Mouse (Mus musculus) urinary bladder, adult 18-20 months (tissue): Measurements from ENCODE around the gene Serpinh1.

Experiments used
- DNase-seq, 2 experiments: peaks; one replicate each; pipeline ENCODE4 v3.0.0; 2022; ENCODE audit warnings: low spot score in 2 of 2, mixed read lengths in 2 of 2

Gene Serpinh1

GRCm38 (mm10) chr7:99326128-99326527 lies 26.9 kb downstream of the Serpinh1 start:
- no peak for DNase-seq

GRCm38 (mm10) chr7:99324810-99325209 lies 28.2 kb downstream of the Serpinh1 start:
- no peak for DNase-seq

GRCm38 (mm10) chr7:99323321-99323700 lies 29.7 kb downstream of the Serpinh1 start:
- DNase-seq: no peak

- no peak for DNase-seq
Measured at GRCm38 (mm10) chr7:99322691-99323320, 30.2 kb downstream of the Serpinh1 start.

- no peak for DNase-seq
Measured at GRCm38 (mm10) chr7:99320524-99320923, 32.5 kb downstream of the Serpinh1 start.

GRCm38 (mm10) chr7:99317475-99317874 lies 35.6 kb downstream of the Serpinh1 start:
- DNase-seq: no peak

- DNase-seq: no peak
Measured at GRCm38 (mm10) chr7:99316207-99316606, 36.8 kb downstream of the Serpinh1 start.

GRCm38 (mm10) chr7:99314565-99314964 lies 38.5 kb downstream of the Serpinh1 start:
- DNase-seq: no peak

- DNase-seq: no peak
Measured at GRCm38 (mm10) chr7:99313253-99313652, 39.8 kb downstream of the Serpinh1 start.

GRCm38 (mm10) chr7:99312671-99313143 lies 40.3 kb downstream of the Serpinh1 start:
- no peak for DNase-seq

- DNase-seq: no peak
Measured at GRCm38 (mm10) chr7:99312058-99312457, 41.0 kb downstream of the Serpinh1 start.

- DNase-seq: no peak
Measured at GRCm38 (mm10) chr7:99311433-99311832, 41.6 kb downstream of the Serpinh1 start.

GRCm38 (mm10) chr7:99306640-99307039 lies 46.4 kb downstream of the Serpinh1 start:
- DNase-seq: no peak

- DNase-seq: no peak
Measured at GRCm38 (mm10) chr7:99305688-99306087, 47.4 kb downstream of the Serpinh1 start.

GRCm38 (mm10) chr7:99304949-99305372 lies 48.1 kb downstream of the Serpinh1 start:
- peak; percentile 21 to 48 for DNase-seq

GRCm38 (mm10) chr7:99304029-99304428 lies 49.0 kb downstream of the Serpinh1 start:
- DNase-seq: no peak

GRCm38 (mm10) chr7:99300650-99301175 lies 52.3 kb downstream of the Serpinh1 start:
- no peak for DNase-seq
